Mouse (Mus musculus): Measurements from ENCODE around the gene Alox12b.

The Alox12b gene

DNA sequence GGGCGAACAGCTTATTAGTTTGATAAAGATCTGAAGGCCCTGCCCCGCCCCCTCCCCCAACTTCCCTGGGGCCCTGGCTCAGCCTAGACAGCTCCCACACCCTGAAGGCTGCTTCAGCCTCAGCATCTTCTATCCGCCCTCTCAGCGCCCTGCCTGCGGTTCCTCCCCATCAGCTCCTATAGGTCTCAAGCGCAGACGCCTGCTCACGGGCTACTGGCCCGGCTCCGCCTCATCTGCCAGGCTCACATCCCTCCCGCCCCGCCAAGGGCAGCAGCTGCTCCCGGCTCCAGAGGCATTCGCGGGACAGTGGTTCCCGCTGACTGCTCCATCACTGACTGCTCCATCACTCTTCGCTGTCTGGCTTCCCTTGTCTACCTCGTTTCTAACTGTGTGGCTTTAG is at the start of gene Alox12b:
TSS of gene Alox12b (plus strand) at position 190 of the 400 bp plus-strand sequence.
- no peak for DNase-seq

DNA sequence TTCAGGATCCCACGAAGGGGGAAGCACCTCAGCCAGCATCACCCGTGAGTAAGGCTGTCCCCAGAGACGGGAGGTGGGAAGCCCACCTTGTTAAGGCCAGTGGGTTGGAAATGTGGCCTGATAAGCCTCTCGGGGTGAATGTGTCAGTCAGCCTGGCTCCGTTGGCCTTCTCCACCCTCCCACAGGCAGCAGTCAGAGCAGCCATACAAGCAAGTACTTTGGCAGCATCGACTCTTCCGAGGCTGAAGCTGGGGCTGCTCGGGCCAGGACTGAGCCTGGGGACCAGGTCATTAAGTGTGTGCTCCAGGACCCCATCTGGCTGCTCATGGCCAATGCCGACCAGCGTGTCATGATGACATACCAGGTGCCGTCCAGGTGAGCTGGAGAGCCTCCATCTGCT is 49.1 kb upstream of the Alox12b start:
- peak in 1 of 2 experiments; percentile 50 for DNase-seq

DNA sequence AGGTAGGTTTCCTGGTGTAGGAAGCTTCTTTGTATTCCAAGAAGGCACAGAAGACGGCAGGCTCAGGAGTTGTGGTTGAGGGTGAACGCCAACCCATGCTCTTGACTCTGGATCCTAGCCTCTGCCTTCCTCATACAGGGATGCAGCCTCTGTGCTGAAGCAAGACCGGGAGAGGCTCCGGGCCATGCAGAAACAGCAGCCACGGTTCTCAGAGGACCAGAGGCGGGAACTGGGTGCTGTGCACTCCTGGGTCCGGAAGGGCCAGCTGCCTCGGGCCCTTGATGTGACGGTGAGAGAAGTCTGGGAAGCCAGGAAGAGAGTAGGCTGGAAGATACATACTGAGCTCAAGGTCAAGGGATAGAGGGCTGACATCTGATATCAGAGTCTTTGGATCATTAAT is 48.6 kb upstream of the Alox12b start:
- peak in 1 of 2 experiments; percentile 50 for DNase-seq

DNA sequence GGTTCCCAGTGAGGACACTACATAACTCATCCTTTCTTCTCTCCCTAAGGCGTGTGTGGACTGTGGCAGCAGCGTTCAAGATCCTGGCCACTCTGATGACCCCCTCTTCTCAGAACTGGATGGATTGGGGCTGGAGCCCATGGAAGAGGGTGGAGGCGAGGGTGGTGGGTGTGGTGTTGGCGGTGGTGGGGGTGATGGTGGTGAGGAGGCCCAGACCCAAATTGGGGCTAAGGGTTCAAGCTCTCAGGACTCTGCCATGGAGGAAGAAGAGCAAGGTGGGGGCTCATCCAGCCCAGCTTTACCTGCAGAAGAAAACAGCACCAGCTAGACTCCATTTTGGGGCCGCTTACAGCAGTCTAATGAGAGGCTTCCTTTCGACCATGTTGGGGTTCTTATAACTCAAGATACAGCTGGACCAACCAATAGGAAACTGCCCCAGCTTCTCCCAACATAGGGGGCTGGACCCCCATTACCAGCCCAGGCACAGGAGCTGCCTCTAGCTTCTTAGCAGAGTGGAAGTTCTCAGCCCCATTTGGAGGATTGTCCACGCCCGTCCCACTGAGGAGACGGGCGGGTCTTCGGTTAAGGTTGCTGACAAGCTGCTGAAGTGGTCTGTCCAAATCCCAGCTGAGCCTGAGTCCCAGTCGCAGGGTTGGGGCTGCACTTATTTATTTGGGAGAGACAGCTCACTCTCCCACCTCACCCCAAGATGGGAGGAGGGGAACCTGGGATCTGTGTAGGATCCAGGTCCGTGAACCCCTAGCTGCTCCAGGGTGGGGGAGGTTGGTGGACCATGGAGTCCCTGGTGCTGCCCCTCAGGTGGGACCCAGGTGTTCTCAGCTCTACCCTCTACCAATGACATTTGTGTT is 47.5 kb upstream of the Alox12b start:
- DNase-seq, result peak in 1 of 2 experiments; percentile 54

DNA sequence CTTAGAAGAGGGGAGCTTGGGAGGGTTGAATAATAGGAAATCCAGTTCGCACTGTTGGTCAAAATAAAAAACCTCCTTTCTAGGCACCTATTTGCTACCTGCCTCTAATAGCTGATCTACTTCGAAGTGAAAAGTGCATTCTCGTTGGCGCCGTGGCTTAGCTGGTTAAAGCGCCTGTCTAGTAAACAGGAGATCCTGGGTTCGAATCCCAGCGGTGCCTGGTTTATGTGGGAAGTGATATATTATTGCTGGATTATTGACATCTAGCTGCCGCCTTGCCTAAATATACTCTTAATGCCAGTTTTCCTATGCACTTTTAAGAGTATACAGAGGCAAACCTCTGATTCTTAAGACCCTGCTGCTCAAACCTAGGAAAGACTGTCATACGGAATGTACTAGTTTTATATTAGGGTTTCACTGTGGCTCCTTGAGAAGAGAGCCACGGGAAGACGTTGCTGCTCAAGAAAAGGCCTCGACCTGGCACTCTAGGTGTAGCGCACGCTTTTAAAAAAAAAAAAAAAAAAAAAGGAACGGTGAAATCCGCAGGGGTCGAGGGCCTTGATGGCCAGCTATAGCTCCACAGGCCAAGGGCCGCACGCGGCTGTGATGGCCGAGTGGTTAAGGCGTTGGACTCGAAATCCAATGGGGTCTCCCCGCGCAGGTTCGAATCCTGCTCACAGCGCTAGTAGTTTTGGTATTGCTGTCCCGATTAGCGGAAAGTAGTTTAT is 46.3 kb upstream of the Alox12b start:
- peak; percentile 93 to 95 for DNase-seq

DNA sequence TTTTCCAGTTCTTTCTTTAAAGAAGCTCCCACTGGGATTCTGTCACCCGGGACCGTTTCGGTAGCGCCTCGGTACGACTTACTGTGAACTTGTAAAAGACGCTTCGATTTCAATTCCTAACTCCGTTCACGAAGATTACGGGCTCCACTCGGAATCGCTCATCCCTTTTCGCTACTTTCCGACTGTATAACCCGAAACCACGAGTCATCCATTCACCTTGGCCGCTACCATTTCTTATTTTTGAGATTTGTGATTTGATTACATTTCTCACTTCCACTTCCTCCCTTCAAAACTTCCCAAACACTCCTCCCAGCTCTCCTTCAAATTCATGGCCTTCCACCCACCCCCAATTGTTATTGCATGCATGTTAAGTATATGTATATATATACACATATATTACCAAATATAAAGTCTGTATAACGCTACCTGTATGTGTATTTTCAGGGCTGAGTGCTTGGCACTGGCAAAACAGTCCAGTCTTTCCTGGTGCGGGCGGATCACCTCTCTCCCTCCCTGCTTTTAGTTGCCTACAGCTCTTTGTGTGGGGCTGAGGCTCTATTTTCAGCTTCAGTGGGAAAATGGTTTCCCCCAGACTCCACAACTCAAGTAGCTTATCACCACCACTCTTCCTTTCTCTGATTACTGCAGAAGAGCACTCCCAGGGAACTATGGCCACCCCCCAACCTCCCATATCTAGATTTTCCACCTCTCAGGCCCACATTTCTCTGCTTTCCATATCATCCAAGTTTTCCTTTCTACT is 45.6 kb upstream of the Alox12b start:
- peak in 1 of 2 experiments; percentile 34 for DNase-seq

DNA sequence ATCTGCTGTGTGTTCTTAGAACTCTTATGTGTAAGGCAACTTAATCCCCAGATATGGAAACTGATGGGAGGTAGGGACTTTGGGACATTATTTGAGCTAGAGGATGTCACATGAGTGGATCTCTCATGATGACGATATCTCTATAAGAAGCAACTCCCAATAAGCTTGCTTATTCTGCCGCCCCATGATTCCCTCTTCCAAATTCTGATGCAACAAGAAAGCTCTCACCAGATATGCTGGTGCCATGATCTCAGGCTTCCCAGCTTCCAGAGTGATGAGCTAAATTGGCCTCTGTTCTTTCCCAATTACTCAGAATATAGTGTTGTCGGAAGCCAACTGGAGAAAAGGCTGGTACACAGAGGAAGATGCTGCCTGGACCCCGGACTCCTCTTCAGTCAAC is 44.9 kb upstream of the Alox12b start:
- no peak for DNase-seq

DNA sequence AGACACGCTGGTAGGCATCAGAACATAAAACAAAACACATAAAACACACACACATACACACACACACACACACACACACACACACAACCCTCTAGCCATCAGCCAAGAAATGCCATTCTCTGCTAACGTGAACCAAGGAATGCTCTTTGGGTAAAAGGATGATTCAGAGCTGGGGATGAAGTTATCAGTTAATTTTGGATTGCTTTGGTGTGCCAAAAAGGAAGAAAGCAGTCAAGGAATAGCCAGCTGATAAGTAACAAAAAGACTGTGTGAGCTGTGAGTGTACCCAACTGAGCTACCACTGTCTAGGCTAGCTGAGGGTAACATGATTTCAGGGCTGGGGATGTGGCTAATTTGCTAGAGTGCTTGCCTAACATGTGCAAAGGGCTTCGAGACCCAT is 42.8 kb upstream of the Alox12b start:
- DNase-seq, result peak in 1 of 2 experiments; percentile 26

DNA sequence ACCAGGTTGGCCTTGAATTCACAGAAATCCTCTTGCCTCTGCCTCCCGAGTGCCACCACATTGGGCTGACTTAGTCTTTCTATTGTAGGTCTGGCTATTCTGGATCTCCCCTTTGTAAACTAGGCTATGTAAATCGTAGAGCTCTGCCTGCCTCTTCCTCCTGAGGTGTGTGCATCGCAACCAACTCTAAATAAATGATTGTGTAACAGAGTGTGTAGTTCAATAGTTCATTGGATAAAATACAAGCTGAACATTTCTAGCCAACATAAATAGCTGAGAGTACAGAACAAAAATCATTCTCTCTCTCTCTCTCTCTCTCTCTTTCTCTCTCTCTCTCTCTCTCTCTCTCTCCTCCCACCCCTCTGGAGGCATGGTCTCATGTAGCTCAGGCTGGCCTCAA is 42.2 kb upstream of the Alox12b start:
- DNase-seq, result no peak

DNA sequence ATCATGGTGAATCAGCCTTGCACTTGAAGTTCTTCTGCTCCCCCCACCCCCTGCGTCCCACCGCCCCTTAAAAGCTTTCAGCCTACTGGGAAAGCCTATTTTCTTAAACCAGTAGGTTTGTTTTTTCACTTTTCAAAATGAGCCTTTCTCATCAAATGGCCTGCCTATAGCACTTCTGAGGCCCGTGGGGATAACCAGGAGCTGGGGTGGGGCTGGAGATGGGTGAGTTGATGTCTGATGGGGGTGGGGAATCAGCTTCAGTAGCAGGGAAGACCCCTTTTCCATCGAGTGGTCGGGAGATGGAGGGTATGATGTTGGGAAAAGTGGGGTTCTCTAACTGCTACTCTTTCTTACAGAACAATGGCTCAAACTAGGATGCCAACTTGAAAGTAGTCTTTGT is 39.9 kb upstream of the Alox12b start:
- DNase-seq, result peak in 1 of 2 experiments; percentile 27

DNA sequence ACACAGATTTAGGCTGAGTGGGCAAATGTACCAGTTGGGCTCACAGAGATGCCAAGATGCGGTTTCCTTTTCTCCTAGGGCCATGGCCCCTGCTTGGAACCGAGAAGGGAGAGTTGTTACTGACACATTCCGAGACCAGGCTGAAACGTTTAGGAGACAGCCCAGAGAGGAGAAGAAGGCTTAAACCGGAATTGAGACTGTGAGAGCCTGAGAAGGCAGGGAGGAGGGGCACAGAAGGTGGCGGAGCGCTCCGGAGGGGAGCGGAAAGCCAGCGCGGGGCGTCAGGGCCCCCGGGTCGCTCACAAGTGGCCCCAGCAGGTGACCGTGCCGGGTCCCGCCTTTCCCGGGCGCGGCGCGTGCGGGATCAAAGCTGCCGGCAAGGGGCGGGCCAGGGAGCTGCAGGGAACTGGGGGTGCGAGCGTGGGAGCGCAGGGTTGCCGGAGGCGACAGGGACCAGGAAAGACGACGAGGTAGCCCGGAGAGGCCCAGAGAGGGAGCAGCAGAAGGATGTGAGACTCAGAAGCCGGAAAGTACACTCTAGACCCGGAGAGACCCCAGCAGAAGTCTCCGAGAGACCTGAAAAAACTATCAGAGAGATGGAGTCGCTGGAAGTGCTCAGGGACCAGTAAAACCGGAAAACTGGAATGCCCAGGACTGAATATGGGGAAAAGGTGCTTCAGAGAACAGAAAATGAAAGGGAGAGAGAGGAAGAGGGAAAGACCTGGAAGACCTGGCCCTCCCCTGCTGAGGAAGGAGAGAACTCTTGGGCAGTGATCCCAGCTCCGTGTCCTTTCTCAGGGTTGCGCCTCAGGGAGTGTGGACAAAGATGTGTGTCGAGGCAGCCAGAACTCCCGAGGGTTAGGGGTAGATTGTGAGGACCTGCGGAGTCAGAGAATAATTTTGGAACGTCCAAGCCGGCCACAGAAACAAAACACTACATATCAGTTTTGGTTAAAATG is 38.8 kb upstream of the Alox12b start:
- DNase-seq, result peak; percentile 53 to 84

DNA sequence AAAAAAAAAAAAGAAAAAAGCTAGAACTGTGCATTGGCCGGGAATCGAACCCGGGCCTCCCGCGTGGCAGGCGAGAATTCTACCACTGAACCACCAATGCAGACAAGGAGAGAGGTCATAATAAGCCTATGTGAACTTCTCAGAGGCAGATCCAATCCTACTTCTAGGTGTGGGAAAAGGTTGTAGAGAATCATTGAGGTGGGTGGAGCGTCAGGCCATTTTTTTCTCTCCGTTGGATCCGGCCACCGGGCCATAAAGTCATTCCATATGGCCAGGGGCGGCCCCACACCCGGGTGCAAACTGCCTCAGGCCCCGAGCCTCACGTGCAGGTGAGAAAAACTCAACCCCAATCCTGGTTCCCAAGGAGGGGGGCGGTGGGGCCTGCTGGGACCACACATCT is 38.0 kb upstream of the Alox12b start:
- peak; percentile 78 to 93 for DNase-seq

DNA sequence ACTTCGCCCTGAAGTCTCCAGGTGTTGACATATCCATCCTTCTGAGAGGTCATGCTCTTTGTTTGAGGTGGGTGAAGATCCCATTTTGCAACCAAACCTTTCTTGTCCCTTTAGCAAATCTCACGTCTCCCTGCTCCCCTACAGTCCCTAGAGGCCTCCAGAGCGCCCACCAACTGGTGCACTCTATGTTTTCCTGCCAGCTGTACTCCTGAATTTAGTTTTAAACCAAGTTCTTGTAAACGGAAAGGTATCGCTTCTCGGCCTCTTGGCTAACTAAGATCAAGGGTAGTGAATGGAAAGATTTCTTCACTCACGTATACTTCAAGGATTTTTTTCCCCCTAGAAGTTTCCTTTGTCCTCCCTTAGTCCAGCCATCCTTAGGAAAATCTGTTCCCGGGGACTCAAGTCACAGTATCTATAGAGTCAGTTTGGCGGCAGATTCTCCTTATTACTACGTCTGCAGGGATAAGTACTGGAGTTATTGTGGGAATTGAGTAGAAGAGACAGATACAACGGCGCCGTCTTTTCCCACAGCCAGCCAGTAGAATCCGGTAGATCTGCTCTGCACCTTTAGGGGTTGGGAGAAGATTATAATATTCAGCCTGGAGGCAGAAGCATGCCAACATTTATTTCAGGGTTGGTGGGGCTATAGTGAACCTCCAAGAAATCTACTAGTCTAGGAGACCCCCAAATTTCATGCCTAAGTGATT is 37.2 kb upstream of the Alox12b start:
- DNase-seq, result peak in 1 of 2 experiments; percentile 17

DNA sequence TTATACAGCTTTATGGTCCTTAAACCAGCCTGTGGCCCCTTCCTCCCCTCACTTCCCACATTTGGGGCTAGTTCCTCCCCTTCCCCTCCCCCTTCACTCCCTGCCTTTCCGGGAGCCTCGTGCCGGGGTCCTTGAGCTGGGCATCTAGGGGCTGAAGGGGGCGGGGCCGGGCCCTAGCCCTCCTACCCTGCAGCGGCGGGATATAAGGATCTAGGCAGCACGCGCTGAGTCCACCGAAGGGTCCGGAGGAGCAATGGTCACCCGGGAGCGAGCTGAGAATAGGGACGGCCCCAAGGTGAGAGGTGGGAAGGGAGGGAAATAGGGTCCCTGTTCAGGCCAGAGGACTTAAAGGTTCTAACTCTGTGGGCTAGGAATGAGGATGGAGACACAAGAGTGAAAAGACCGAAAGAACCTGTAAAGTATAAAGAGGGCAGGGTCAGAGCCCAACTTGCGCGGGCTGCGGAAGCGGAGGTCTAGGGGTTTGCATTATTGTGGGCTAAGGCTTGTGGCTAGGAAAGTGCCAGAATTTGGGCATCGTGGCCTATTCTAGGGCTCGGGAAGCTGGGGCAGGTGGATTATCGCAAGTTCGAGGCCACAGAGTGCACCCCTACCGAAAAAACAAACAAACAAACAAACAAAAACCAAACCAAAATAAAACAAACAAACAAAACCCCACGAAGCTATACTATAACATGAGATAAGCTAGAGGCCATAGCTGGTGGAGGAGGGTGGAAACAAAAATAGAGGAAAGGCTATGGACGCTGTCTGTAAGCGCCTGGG is 36.4 kb upstream of the Alox12b start, which contains the start of gene Hes7:
TSS of gene Hes7 (plus strand) at position 184 of the 780 bp plus-strand sequence.
- peak in 1 of 2 experiments; percentile 64 for DNase-seq

DNA sequence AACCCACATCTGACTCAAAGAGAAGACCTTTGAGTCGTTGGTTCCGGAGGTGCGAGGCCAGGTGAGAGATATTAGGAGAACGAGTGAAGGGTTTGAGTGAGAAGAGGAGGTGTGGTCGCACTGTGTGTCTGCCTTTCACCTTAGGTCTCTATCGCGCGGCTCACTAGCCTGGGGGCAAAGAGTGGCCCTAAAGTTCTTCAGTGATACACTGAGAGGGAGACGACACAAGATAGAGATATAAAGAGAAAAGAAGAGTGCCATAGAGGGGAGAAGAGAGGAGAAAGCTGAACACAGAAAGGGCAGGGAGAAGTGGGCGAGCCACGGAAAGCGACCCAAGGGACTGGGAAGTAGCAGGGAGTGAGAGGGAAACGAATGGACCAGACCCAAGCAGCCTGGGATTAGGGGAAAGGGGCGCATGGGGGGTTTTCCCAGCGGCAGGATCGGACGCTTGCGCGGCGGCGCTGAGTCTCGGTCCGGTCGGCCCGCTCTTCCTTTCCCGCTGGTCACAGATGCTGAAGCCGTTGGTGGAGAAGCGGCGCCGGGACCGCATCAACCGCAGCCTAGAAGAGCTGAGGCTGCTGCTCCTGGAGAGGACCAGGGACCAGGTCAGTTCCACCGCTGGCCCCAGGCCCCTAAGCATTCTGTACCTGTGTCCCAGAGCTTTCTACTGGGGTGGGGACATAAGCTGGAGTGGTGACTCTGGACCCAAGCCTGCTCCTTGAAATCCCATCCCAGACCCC is 35.6 kb upstream of the Alox12b start:
- DNase-seq, result peak; percentile 45 to 59

DNA sequence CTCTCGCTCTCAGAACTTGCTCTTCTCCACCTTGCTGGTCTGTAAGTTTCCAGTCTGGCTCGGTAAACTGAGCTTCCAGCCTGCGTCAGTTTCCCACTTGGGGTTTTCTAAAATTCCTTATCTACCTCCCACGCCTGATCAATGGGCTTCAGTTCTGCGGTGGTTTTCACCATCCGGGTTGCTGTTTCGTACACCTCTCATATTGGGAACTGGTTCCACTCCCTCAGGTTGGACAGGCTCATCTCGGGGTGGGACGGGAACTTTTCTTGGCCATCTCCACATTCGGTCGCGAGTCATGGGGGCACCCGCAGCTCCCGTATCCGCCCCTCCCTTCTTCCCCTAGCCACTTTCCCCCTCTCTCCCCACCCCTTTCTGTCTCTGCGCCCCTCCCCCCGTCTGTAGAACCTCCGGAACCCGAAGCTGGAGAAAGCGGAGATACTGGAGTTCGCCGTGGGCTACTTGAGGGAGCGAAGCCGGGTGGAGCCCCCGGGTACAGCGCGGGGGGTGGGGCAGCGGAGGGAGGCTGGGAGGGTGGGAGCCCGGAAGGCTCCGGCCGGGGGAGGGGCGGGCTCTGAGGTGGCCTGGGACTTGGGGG is 35.0 kb upstream of the Alox12b start:
- DNase-seq, result peak in 1 of 2 experiments; percentile 50

DNA sequence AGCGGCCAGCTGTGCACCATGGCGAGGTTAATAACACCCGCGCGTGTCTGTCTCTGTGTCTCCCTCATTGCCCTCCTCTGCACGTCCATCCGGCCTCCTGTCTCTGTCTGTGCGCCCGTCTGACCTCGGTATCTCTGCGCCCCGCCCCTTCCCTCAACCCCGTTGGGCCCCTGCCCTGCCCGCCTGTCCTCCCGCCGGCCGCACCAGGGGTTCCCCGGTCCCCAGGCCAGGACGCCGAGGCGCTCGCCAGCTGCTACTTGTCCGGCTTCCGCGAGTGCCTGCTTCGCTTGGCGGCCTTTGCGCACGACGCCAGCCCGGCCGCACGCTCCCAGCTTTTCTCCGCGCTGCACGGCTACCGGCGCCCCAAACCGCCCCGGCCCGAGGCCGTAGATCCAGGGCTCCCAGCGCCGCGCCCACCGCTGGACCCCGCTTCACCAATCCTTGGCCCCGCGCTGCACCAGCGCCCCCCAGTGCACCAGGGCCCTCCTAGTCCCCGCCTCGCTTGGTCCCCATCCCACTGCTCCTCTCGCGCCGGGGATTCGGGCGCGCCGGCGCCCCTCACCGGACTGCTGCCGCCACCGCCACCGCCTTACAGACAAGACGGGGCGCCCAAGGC is 34.3 kb upstream of the Alox12b start, which contains the start of gene 9130213A22Rik:
TSS of gene 9130213A22Rik (minus strand) at position 254 of the 616 bp plus-strand sequence.
- peak; percentile 85 to 93 for DNase-seq

DNA sequence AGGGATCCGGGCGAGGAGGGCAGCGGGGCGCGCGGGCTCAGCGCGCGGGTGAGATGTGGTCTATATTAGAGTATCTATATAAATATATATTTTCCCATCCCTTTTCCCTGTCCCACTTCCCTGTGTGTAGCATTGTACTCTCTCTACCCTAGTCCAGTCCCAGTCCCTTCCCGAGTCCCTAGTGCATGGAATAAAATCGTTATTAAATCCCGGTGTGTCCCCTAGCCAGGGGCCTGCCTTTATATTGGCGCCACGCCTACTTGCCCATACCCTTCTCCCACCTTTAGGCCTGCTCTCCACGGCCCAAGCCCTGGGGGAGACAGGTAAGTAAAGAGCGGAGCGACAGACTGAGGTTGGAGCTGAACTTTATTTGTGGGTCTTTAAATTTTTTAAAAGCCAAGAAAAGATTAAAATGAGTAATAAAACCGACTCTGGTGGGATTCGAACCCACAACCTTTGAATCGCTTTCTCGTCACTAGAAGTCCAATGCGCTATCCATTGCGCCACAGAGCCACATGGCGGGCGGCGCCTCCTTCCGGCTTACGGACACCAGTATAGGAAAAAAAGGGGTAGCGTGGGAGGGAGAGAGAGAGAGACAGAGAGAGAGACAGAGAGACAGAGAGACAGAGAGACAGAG is 33.6 kb upstream of the Alox12b start:
- peak; percentile 91 to 92 for DNase-seq
